Mouse (Mus musculus): Measurements from ENCODE around the gene Gadd45gip1.
A peak's percentile ranks its signal among the peaks of the same experiment; 100 is the strongest.

The Gadd45gip1 gene

GRCm38 (mm10) chr8:84856434-84856833, 25.1 kb downstream of the Gadd45gip1 start:
- no peak for DNase-seq

DNA sequence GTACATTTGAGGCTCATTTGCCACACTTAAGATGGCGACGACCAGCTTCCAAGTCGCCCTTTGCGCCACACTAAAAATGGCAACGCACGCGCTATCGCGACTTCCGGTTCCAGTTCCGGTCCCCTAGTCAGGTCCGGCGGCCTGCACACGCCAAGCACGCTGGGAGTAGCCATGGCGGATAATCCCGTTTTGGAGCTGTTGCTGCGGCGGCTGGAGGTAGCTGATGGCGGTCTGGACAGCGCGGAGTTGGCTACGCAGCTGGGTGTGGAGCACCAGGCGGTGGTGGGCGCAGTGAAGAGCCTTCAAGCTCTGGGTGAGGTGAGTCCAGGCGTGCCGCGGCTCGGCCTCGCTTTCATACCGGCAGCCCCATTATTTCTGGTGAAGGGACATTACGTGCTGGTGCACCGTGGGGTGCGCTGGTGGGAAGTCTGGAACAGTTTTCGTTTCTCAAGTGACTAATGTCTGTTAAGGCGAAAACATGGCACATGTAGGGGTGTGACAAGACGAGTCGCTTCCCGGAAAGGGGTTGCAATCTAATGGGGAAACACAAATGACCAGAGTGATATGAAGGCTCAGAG, 25.6 kb downstream of the Gadd45gip1 start, which contains the start of gene Farsa:
Gene Farsa, plus strand, starts transcription at position 126 of the 578 bp plus-strand sequence.
- peak; percentile 94 to 96 for DNase-seq

GRCm38 (mm10) chr8:84871376-84872308, 40.3 kb downstream of the Gadd45gip1 start, which contains the start of gene Syce2:
Gene Syce2, plus strand, starts transcription at chr8:84872111.
- DNase-seq, result peak; percentile 86 to 87

DNA sequence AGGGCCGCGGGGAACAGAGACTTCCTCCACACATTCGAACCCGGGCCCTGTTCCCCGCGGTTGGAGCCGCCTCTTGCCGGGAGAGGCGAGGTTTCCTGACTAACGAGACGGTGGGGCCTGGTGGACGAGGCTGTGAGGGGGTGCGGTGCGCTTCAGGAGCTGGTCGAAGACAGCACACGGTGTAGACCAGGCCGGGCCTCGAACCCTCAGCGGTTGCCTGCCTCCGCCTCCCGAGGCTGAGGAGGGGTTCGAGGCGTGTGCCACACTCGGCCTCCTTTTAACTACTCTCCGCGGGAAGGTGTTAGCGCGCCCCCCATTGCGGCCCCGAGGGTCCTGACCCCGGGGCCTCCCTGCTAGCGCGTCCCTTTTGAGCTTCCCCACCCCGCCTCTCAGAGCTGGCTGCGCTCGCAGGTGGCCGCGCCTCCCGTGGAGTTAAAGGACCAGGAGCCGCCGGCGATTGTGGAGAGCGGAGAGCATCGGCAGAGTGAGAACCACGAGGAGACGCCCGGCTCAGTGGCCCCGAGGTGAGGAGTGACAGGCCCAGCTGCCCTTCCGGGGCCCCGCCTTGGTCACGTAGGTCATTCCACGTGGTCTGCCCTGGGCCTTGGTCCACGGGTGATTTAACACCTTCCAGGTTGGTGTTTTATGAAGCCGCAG, 41.1 kb downstream of the Gadd45gip1 start:
- DNase-seq, result peak; percentile 48

- no peak for DNase-seq
Observed at GRCm38 (mm10) chr8:84873016-84873415, 41.7 kb downstream of the Gadd45gip1 start.

- no peak for DNase-seq
Observed at GRCm38 (mm10) chr8:84874339-84874738, 43.0 kb downstream of the Gadd45gip1 start.

- DNase-seq, result peak; percentile 95
Observed at GRCm38 (mm10) chr8:84877297-84878035, 46.1 kb downstream of the Gadd45gip1 start.

DNA sequence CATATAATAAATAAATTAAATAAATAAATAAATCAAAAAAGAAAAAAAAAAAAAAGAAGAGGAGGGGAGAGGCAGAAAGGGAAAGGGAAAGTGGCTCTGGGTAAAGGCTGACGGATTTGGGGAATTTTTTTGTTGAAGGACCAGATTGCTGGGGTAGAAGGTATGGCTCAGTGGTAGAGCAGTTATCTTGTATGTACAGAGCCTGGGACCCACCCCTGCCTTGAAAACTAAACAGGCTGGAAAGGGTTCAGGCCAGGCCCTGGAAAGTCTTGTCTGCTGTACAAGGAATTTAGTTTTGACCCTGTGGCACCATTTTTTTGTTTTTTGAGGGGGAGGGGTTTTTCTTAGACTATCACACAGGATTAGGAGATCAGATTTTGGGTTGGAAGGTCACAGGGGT, 47.6 kb downstream of the Gadd45gip1 start:
- DNase-seq, result no peak

GRCm38 (mm10) chr8:84884728-84885127, 53.4 kb downstream of the Gadd45gip1 start:
- no peak for DNase-seq

All from cerebellum, postnatal 10 days (tissue).